Mouse (Mus musculus): ENCODE measurements at regions not wholly inside any gene's neighbourhood (a gene's known extent, or its start where the extent isn't known, plus 50 kb on each side); places are given as distances from the start of the nearest gene placed in this dataset.
"Not testable (repeated sequence)": the region's sequence is repeated elsewhere in the genome, so short reads cannot be mapped to it uniquely, and the experiment has no call there.

DNA sequence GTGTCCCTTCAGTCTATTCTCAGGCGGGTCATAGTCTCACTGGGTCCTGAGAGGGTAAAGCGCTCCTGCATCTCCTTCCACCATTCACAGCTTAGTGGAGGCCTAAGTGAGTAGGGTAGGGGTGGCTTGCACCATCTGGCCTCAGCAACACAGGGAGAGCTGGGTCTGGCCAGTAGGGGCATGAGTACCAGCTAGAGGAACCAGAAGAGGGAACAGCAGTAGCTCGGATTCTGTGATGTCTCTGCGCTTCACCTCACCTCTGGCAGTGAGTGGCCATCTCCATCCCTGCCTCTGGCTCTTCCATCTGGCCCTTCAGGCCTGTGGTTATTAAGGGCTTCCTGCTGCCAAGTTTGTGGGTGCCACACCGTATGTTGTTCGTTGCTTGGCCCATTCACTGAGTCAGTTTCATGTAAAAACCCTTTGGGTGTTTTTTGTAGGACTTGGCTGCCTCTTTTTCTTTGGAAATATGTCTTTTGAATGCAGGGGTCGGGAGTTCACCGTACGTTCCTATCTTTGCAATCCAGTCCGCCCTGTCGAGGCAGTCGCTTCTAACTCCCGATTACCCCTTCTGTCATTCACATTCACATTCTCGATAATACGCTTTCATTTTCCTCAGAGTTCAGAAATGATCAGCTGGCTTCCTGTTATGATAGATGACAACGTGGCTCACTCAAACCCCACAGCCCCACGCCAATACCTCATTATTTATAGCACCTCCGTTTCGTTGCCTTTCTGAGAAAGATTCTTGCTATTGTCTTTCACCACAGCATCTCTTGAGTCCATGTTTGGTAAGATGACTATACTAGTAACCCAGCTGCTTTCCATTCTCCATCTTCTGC is 99.4 kb upstream of the Mrps10 start:
- no peak for DNase-seq

DNA sequence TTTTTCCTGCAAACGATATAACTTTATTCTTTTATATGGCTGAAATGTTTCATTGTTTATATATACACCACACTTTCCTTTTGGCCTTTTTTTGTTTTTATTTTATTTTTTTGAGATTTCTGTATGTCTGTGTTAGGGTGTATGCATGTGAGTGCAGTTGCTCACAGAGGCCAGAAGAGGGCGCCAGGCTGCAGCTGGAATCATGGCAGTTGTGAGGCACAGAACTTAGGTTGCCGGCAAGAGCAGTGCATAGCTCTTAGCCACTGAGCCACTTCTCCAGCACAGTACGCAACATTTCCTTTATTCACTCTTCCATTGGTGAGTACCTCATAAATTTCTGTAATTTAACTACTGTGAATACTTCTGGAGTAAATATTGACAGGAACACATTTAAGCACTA is 100.8 kb upstream of the Mrps10 start:
- no peak for DNase-seq

DNA sequence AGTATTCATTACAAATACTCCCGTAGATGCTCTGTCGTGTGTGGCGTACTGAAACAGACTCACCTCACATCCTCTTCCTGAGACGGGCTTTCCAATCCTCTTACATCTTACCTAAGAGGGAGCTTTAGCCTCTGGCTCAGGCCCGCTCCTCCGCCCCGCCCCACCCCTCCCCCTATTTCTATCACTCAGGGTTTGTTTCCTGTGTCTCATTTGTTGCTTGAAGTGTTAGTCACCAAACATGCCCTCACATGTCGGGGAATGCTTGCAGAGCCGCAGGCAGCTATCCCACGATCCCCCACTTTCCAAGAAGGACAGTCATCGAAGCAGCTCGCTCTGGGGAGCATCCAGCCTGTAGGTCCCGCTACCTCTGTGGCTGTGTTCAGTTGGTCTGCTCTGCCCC is 101.6 kb upstream of the Mrps10 start:
- DNase-seq: no peak

DNA sequence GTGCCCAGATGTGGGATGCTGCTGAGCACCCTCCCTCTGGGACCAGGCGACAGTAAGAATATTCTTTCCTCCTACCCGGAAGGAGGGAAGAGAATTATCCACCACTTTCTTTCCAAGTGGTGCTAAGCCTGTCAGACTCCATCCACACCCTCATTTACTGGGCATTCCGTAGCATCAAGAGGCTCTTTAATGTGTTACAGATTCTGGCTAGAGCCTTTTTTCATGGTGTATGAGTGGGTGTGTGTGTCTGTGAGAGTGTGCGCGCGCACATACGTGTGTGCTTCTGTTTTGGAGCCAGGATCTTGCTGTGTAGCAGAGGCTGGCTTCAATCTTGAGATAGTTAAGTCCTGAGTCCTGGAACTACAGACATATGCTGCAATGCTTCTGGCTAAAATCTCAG is 102.4 kb upstream of the Mrps10 start:
- no peak for DNase-seq

DNA sequence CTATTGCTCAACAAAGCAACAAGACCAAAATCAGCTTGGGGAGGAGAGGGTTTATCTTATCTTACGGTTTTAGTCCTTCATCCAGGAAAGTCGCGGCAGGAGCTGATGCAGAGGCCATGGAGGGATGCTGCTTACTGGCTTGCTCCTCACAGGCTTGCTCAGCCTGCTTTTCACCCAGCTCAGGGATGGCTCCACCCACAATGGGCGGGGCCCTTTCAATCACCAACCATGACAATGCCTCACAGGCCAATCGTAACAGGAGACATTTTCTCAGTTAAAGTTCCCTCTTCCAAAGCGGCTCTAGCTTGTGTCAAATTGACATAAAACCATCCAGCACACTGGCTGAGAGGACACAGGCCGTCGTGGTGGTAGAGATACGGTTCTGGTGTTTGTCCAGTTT is 105.7 kb upstream of the Mrps10 start:
- no peak for DNase-seq

DNA sequence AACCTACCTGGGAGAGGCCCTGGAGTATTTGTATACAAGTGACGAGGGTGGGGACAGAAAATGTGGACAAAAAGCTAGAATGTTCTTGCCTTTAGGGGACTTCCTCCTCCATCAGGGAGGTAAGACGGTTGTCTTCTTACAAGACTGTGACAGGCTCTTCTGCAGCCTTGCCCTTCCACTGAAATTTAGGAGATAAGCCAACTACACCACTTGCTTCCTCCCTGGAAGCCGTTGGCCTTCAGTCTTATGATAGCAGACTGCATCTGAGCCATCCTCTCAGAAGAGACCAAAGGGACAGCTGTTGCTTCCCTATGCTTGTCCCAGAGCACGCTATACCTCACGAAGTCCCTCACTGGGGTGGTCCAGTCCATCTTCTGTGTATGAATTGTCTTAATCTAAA is 106.5 kb upstream of the Mrps10 start:
- DNase-seq: no peak

DNA sequence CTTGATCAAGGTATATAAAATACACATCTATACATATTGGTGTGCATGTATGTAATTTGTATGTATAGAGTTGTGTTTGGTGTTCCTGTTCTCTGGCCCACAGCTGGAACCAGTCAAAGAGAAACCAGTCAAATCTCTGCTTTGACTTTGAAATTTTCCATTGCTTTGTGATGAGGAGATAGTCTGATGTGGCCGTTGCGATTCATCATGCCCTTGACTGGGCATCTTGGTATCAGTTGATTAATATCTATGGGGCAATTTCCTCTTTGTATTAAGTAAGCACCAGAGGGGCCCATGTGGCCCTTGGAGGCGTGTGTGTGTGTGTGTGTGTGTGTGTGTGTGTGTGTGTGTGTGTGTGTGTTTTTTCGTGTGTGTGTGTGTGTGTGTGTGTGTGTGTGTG is 107.7 kb upstream of the Mrps10 start:
- DNase-seq: no peak

DNA sequence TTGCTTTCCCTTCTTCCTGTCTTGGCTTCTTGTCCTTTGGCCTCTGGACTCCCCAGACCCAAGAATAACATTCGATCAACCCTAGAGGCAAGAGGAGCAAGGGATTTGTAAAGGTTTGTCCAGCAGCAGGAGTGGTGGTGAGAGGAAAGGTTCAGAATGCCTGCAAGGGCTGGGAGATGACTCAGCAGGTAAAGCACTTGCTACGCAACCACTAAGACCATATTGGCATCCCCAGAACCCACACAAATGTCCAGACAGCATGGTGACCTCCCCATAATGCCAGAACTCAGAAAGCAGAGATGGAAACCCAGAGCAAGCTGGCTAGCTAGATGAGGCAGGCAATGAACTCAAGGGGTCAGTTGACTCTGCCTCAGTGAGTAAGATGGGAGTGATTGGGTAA is 110.4 kb upstream of the Mrps10 start:
- no peak for DNase-seq

DNA sequence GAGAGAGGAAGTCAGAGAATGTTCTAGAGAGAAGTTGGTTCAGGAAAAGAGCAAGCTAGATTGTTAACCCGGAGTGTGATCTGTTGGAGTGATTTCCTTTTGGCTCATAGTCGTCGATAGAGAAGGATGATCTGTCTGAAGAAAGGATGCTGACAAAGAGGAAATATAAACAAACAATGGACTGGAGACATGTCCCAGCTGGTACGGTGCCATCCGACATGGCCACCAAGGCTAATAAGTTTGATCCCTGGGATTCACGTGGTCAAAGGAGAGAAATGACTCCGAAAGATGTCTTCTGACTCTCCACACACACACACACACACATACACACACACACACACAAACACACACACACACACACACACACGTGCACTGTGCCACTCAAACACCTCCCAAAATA is 113.5 kb upstream of the Mrps10 start:
- DNase-seq: no peak

DNA sequence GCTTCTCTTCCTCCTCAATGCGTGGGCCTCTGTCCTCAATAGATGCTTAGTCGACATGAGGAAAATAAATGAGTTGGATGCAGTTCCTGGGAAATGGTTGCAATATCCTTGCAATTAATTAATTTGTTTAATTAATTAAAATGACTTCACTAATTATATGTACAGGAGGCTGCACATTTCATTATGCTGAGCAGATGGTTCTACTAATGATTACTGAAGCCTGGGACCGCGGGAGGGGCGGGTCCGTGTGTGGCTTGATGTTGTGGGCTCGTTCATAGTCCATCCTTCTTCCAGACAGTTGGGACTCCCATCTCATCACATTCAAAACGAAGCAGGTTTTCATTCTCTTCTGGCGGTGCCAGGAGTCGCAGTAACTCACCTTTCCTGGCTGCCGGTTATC is 114.7 kb upstream of the Mrps10 start:
- DNase-seq: no peak

DNA sequence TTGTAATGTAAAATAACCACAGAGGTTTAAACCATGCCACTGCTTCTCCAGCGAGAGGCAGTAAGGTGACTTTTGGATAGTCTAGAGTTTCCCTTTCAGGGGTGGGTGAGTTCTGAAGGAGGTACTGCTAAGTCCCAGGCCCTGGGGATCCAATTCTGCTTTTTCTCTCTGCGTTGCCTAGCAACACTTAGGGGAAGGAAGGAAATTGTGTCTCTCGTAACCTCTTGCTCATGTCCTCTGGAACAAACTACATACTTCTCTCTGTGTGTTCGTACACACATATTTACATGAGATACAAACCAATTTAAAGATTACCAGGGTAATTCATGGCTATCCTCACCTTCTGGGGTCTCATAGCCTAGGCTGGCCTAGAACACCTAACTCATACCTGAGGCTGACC is 118.7 kb upstream of the Mrps10 start:
- DNase-seq: no peak

DNA sequence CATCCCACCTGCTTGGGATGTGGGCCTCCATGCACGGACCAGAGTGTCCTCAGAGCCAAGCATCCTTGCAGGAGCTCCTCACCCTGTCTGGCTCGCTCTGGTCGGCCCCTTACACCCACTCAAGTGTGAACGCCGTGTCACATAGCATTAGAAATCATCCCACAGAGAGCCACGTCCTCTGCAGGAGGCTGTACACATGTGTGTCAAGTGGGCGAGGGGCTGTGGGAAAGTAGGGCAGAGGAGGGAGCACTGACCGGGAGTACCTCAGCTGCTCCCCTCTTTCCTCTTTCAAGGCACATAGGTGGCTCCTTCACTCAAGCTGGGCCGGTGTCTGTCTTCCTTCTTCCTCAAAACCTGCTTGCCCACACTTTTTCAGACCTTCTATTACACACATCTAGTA is 119.5 kb upstream of the Mrps10 start:
- DNase-seq: no peak

DNA sequence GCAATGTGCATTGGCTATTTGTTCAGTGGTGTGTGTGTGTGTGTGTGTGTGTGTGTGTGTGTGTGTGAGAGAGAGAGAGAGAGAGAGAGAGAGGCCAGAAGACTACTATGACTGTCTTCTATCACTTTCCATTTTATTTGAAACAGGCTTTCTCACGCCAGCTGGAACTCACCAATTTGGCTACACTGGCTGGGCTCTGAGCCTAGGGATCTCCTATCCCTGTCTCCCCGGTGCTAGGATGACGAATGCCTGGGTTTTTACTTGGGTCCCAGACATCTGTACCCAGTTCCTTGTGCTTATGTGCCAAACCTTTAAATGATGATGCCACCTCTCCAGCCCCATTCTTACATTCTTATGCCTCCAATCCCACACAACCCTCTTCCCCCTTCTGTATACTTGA is 120.6 kb upstream of the Mrps10 start:
- peak; percentile 23 for DNase-seq

DNA sequence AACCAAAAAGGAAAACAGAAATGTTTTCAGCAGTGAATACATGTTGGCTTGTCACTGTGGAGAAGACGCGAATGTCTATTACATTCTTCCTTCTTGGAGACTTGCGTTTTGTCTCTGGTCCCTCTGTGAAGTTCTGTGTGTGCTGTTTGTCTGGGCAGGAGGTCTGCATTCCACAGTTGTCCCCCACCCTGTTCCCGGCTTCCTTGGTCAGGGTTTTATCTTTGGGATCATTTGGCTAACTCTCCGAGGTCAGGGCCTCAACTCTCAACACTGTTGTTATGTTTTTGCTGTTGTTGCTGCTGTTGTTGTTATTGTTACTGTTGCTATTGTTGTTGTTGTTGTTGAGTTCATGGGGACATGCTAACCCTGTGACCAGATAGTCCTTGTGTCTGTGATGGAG is 121.2 kb upstream of the Mrps10 start:
- DNase-seq: peak; percentile 64

DNA sequence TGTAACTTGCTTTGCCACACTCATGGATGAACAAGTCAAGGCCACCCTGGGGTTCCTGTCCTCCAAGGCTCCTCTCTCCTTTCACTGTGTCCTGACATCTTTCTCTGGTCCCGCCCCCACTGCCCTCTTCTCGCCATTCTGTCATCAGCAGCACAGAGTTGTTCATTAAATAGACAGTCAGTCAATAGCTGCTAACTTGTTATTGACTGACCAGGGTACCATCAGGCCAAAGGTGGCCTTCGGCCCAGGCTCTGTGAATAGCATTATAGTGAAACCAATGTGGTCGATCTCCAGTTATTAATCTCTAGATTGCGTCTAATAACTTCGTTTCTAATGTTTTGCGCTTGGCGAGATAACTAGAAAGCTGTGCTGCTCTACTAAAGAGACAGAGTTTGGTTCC is 122.1 kb upstream of the Mrps10 start:
- DNase-seq: no peak

DNA sequence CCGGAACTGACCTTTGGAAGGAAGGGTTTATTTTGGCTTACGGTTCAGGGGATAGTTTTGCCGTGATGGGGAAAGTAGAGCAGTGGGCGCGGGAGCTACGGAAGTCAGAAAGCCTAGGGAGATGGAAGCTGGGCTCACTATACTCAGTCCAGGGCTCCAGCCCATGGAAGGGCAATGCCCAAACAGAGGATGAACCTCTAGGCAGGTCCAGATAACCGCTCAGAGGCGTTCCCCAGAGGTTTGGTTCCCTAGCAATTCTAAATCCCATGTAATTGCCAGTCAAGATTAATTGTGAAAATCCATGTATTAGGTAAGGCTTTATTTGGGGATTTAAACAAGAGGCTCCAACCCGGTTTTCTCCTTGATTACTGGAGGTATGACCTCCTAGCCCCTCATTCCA is 123.1 kb upstream of the Mrps10 start:
- DNase-seq: no peak

DNA sequence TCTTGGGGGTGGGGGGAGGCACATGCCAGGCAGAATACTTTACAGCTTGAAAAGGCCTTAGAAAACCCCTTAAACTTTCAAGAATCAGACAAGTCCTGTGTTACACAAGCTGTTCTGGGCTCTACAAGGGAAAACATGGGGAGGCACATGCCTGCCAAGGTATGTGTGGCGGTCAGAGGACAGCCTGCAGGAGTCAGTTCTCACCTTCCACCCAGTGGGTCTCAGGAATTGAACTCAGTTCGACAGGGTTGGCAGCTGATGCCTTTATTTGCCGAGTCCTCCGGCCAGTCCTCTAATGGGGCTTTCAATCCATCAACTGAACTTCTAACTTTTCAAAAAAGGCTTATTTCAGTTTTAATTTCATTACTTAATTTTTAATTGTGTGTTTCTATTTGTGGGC is 129.6 kb upstream of the Mrps10 start:
- no peak for DNase-seq

DNA sequence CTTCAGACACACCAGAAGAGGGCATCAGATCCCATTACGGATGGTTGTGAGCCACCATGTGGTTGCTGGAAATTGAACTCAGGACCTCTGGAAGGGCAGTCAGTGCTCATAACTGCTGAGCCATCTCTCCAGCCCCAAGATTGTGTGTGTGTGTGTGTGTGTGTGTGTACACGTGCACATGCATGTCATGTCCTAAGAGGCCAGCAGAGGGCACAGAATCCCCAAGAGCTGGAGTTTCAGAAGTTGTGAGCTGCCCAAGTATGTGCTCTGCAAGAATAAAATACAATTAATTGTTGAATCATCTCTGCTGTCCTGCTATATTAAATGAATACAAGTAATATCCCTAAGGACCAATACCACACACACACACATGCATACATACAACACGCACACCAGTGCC is 130.8 kb upstream of the Mrps10 start:
- not testable (repeated sequence) for DNase-seq

DNA sequence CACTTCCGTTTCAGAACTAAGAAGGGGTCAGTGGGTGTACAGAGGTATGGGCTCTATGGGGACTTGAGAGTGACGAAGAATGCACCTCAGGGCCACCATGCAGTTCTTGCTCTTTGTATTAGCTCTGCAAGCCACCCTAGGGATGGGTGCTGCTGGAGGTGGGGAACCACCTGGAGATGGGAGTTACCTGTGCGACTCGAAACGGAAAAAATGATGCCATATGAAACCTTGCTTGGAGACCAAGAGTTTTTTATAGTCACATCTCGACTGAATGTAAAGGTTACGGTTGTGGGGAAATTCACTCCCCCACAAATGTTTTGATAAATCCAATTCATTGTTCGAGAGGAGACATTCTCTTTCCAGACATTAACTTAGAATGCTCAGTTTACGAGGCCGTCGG is 134.3 kb upstream of the Mrps10 start:
- no peak for DNase-seq

DNA sequence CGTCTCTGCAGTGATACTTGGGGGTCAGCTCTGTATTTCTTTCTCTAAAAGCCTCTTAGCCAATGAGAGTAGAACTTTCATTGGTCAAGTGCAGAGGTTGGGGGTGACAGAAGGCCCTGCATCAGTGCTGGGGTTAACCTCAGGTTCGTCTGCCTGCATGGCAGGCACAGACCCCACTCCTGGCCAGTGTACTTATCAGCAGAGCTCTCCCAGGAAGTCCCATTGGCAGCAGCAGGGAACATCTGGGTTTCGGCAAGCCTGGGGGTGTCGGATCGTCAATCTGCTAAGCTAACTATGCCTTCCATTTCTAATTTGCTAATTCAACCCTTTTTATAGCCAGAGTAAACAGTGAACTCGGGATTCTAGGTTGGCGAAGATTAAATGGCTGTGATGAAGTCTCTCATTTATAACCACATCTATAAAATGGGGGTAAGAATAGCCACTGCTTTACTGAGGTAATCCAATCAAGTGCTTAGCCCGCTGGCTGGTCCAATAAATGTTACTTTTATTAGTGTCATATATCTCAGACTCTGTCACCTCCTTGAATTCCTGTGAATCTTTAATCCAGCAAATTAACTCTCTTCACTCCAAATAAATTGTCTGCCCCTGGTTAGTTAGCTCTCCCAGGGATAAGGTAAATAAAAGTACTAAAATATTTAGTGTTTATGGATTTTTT is 135.5 kb upstream of the Mrps10 start:
- DNase-seq: no peak

DNA sequence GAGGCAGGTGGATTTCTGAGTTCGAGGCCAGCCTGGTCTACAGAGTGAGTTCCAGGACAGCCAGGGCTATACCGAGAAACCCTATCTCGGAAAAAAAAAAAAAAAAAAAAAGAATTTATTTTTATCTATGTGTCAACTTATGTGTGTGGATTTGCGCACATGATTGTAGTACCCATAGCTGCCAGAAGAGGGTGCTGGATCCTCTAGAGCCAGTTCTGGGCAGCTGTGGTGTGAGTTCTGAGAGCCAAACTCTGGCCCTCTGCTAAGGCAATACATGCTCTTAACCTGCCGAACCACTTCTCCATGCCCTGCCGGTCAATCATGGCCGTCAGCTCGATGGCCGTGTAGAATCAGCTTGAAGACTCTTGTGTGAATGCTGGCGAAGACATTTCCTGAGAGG is 138.0 kb upstream of the Mrps10 start:
- DNase-seq: no peak

DNA sequence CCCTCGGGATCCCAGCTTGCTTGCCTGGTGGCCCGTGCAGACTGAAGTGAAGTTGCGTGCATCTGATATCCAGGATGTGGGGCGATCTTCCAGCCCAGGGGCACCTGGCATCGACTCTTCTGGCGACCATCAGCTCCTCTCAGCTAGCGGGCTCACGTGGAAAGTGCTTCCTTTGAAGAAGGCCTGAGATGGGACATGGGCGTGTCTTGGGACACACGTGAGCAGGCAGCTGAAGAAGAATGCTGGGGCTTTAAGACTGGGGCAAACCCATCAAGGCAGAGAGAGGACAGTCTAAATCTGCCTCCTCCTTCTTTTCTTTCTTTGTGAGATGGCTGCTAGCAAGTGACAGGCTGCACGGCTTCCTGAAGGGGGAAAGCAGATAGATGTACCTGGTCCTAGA is 142.3 kb upstream of the Mrps10 start:
- DNase-seq: no peak

DNA sequence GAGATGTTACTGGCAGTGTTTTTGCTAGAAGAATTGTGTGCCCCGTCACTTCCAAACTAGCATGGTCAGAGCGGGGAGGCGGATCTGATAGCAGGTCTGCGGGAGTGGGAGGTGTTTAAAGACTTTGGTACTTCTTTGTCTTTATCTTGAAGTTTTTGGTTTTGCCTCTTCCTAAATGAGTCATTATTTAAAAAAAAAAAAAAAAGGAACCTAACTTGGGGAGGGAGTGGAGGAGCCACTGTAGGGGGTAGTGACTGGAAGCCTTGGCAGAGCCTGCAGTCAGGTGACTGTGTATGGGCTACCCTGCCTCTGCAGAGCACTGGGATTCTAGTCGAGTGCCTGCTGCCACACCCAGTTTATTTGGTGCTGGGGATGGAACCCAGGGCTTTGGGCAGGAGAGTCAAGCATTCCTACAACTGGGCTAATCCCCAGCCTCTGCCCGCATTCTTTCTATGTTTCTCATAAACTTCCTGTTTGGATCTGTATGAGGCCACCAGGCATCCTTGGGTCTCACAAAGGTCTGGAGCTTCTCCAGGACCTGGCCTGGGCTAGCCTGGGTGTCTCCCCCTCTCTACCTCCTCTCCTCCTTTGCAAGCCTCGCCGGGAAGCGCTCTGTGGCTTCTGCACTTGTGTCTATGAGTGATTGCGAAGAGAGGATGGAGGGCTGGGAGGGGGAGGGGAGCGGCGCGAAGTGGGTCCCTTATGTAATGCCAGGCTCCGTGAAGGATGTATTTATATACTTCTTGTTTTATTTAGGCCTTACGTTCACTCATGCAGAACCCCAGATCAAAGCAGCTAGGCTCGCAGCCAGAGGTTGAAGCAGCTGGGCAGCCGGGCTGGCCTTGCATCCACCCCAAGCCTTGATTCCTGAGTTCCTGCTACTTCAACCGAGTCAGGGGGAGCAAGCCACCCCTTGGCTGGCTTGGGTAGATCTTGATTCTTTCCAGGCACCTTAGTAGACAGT is 143.1 kb upstream of the Mrps10 start:
- peak; percentile 14 for DNase-seq
